Mouse (Mus musculus) thymus, adult 2 months (tissue): ENCODE results near the gene Fam166b. TPM values are rescaled to one million over a fixed set of nuclear protein-coding genes. Genes with fewer than 3 reads are reported as not detected.

ENCODE experiments used
- DNase-seq: peaks from one replicate; pipeline ENCODE4 v3.0.0; 2021
- H3K27ac ChIP-seq: fragments of 200-500 bp; 2 replicates; pipeline ENCODE4 v1.5.1; 2012; ENCODE audit warnings: low read length, control low read depth; ENCODE audit not compliant: control insufficient read depth, insufficient read depth
- H3K27me3 ChIP-seq: fragments of 200-500 bp; 2 replicates; pipeline ENCODE4 v1.6.1; 2012; ENCODE audit warnings: mild to moderate bottlenecking, low read length, moderate library complexity, mixed read lengths; ENCODE audit not compliant: control insufficient read depth, insufficient read depth
- H3K36me3 ChIP-seq: fragments of 200-500 bp; 2 replicates; pipeline ENCODE4 v1.6.1; 2012; ENCODE audit warnings: mild to moderate bottlenecking, low read length, moderate library complexity; ENCODE audit not compliant: control insufficient read depth, insufficient read depth
- H3K4me1 ChIP-seq: fragments of 200-500 bp; replicated peaks from 2 replicates; pipeline ENCODE4 v1.6.1; 2012; ENCODE audit warnings: low read length; ENCODE audit not compliant: control insufficient read depth, insufficient read depth
- H3K4me3 ChIP-seq: fragments of 200-500 bp; 2 replicates; pipeline ENCODE4 v1.5.1; 2012; ENCODE audit warnings: mild to moderate bottlenecking, low read length, control low read depth, moderate library complexity; ENCODE audit not compliant: control insufficient read depth, insufficient read depth
- CTCF ChIP-seq: fragments of 200-500 bp; IDR thresholded peaks from 2 replicates; pipeline ENCODE4 v1.5.1; 2012; ENCODE audit warnings: mild to moderate bottlenecking, control low read depth, low read length, moderate library complexity, borderline replicate concordance; ENCODE audit not compliant: control insufficient read depth, poor library complexity, insufficient read depth; ENCODE audit errors: extremely low read depth
- POLR2A ChIP-seq: fragments of 200-500 bp; IDR thresholded peaks from 2 replicates; pipeline ENCODE4 v1.6.1; 2012; ENCODE audit warnings: mild to moderate bottlenecking, low read length, control low read depth, moderate library complexity; ENCODE audit not compliant: control insufficient read depth, poor library complexity, insufficient read depth; ENCODE audit errors: extremely low read depth
- WGBS: fragments of 180-500 bp; shearing (Covaris S2); methylation state at CpG from one replicate; pipeline ENCODE4 v1.1.7; 2018; 5-methylcytosine and 5-hydroxymethylcytosine counted together
- polyA plus RNA-seq: library from polyadenylated mRNA; depleted of rRNA; stranded (reverse); fragments of >200 nt; gene quantifications from 2 replicates; pipeline ENCODE4 v1.2.3, GENCODE M21; 2012

The Fam166b gene
- polyA plus RNA-seq, 1 experiment: 0.22 TPM

- WGBS: 72% methylated on average over 15 of the region's 15 CpGs
- no peak overlapping the region for H3K4me3 ChIP-seq
These were observed 34.5 kb downstream of the Fam166b start for GRCm38 (mm10) chr4:43394345-43394891.

GRCm38 (mm10) chr4:43391521-43392050 lies 37.3 kb downstream of the Fam166b start:
- 94% methylated on average over 3 of the region's 3 CpGs for WGBS
- Histone ChIP-seq H3K27ac (no peak overlapping the region), H3K36me3 (no peaks in the 10 kb centered on the region), H3K4me3 (no peak overlapping the region), H3K4me1 (no peaks in the 10 kb centered on the region), H3K27me3 (no peaks in the 10 kb centered on the region)
- TF ChIP-seq POLR2A (no peak), CTCF (no peak)
- no peak for DNase-seq

More at GRCm38 (mm10) chr4:43394345-43394891, 34.5 kb downstream of the Fam166b start:
- TF ChIP-seq CTCF (no peak), POLR2A (no peak)
- Histone ChIP-seq H3K4me1 (no peaks in the 10 kb centered on the region), H3K27me3 (no peaks in the 10 kb centered on the region), H3K36me3 (no peaks in the 10 kb centered on the region), H3K27ac (peak overlapping the region; percentile 34; the same call in 1 of the 2 replicates)
- no peak for DNase-seq

- no peak overlapping the region for H3K4me3 ChIP-seq
- DNase-seq: no peak
- 91% methylated on average over 9 of the region's 9 CpGs for WGBS
- no peaks in the 10 kb centered on the region for H3K36me3 ChIP-seq
- H3K27me3 ChIP-seq: no peaks in the 10 kb centered on the region
- H3K4me1 ChIP-seq: no peaks in the 10 kb centered on the region
- H3K27ac ChIP-seq: no peak overlapping the region
- no peak for TF ChIP-seq CTCF
These were observed 39.0 kb downstream of the Fam166b start for GRCm38 (mm10) chr4:43389845-43390440.

DNA sequence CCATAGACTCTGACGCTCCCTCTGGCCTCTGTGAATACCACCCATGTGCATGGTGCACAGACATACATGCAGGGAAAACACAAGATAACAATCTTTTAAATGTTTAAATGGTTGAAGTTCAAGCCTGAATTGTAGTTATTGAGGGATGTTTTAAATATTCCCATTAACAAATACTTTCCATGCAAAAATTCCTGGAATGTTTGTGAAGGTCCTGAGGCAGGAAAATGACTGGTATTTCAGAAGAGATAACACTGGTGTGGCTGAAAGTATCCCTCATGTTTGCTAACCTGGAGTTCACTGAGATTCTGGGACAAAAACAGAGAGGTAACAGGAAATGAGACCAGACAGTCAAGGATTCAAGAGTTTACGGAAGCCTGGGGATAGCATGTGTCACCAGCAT lies 39.5 kb downstream of the Fam166b start:
- WGBS: 97% methylated on average over 2 of the region's 2 CpGs
- Histone ChIP-seq H3K4me3 (no peak overlapping the region), H3K27ac (no peak overlapping the region), H3K27me3 (no peaks in the 10 kb centered on the region), H3K36me3 (no peaks in the 10 kb centered on the region), H3K4me1 (no peaks in the 10 kb centered on the region)
- no peak for TF ChIP-seq CTCF
- no peak for TF ChIP-seq POLR2A
- DNase-seq: no peak

DNA sequence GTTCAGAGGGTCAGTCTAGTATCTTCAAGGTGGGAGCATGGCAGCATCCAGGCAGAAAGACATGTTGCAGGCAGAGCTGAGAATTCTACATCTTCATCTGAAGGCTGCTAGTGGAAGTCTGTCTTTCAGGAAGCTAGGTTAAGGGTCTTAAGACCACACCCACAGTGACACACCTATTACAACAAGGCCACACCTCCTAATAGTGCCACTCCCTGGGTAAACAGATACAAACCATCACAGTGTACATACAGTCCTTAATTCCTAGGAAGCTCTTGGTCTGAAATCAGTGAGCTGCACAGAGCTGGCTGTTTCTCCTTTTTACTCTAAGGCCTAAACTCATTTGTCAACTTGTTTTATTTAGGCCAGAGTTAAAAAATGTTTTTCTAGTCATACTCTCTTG lies 42.0 kb downstream of the Fam166b start:
- H3K4me3 ChIP-seq: no peak overlapping the region
- H3K36me3 ChIP-seq: no peaks in the 10 kb centered on the region
- TF ChIP-seq CTCF: no peak
- no peak for TF ChIP-seq POLR2A
- H3K27ac ChIP-seq: no peak overlapping the region
- no peaks in the 10 kb centered on the region for H3K4me1 ChIP-seq
- no peaks in the 10 kb centered on the region for H3K27me3 ChIP-seq
- no peak for DNase-seq

DNA sequence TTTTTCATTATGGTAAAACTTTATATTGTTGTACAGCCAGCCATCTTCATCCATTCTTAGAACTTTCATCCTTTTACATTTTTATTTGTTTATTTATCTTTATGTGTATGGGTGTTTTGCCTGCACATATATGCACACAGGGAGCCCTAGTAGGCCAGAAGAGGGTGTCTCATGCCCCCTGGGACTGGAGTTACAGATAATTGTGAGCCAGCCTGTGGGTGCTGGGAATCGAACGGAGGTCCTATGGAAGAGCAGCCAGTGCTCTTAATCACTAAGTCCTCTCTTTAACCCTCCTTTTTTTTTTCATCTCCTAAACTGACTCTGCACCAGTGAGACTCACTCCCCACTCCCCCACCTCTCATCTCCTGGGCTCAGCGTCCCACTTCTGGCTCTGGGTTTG lies 44.4 kb downstream of the Fam166b start:
- WGBS: 96% methylated on average over 3 of the region's 3 CpGs
- Histone ChIP-seq H3K4me3 (no peak overlapping the region), H3K36me3 (no peaks in the 10 kb centered on the region), H3K4me1 (peaks cover 5% of the 10 kb centered on the region; the same call in 1 of the 2 replicates), H3K27ac (no peak overlapping the region), H3K27me3 (no peaks in the 10 kb centered on the region; the same call in 1 of the 2 replicates)
- TF ChIP-seq CTCF (no peak), POLR2A (no peak)
- no peak for DNase-seq
